In the genomic region with DNA sequence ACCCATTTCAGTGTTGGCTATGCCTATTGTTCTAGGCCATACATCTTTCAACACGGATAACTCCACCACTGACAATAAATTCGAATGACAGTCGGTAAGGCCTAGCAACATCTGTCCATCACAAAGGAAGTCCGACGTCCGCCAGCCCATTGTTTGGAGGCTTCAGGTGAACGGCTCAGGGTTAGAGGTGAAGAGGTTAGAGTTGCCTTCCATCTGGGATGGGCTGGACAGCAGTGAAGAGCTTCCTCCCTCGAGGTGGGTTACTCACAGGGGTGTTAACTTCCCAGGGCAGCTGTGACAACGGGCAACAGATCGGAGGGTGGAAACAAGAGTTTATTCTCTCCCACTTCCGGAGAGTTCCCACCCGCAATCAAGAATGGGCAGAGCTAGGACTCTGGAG, we compare ENCODE assay signal across 26 mouse cellular contexts.
"Had no signal": no experiment of that assay in that cellular context is flagged by ENCODE, and none has a peak within 500 bp of the region (broad histone marks: within the 10 kb centered on the region; RNA-seq: fewer than 3 reads in every experiment).

No protein-coding gene starts in this region.

- ATAC-seq: hindbrain, postnatal 0 days; intestine, embryonic 16.5 days had no signal

- H3K4me2 ChIP-seq: heart, embryonic 11.5 days; heart, embryonic 13.5 days; heart, embryonic 15.5 days; hindbrain, embryonic 13.5 days; hindbrain, embryonic 15.5 days; limb, embryonic 12.5 days; liver, embryonic 11.5 days; liver, embryonic 13.5 days; liver, embryonic 15.5 days had no signal

- H3K27ac ChIP-seq: heart, adult 2 months; heart, embryonic 13.5 days; heart, embryonic 15.5 days; hindbrain, embryonic 13.5 days; hindbrain, embryonic 15.5 days; hindbrain, postnatal 0 days; layer of hippocampus, adult 2 months; left cerebral cortex, adult 2 months; limb, embryonic 10.5 days; limb, embryonic 12.5 days; liver, embryonic 13.5 days; liver, embryonic 15.5 days had no signal

- DNase-seq: gastrocnemius, postnatal 14 days; gastrocnemius, postnatal 36 days; heart, adult 2 months; heart, postnatal 14 days; heart, postnatal 36 days; kidney, adult 11 months; kidney, adult 2 months; kidney, adult 9 months; kidney, postnatal 10 days; kidney, postnatal 25 days; kidney, postnatal 4 days; liver; liver, embryonic 13.5 days had no signal

- H3K9ac ChIP-seq: heart, embryonic 13.5 days; heart, embryonic 15.5 days; hindbrain, embryonic 13.5 days; hindbrain, embryonic 15.5 days; limb, embryonic 12.5 days; liver, embryonic 13.5 days; liver, embryonic 15.5 days had no signal

- H3K9me3 ChIP-seq: heart, embryonic 13.5 days; heart, embryonic 15.5 days; hindbrain, embryonic 13.5 days; hindbrain, embryonic 15.5 days; limb, embryonic 10.5 days; limb, embryonic 12.5 days; liver, embryonic 13.5 days; liver, embryonic 15.5 days had no signal

- H3K27me3 ChIP-seq: heart, embryonic 13.5 days; heart, embryonic 15.5 days; hindbrain, embryonic 13.5 days; hindbrain, embryonic 15.5 days; liver, embryonic 13.5 days; liver, embryonic 15.5 days had no signal

- H3K36me3 ChIP-seq: heart, embryonic 13.5 days; heart, embryonic 15.5 days; hindbrain, embryonic 13.5 days; hindbrain, embryonic 15.5 days; limb, embryonic 12.5 days; liver, embryonic 13.5 days; liver, embryonic 15.5 days had no signal

- H3K4me3 ChIP-seq: heart, adult 2 months; heart, embryonic 13.5 days; heart, embryonic 15.5 days; hindbrain, embryonic 13.5 days; hindbrain, embryonic 15.5 days; layer of hippocampus, adult 2 months; left cerebral cortex, adult 2 months; limb, embryonic 10.5 days; limb, embryonic 12.5 days; liver, embryonic 13.5 days; liver, embryonic 15.5 days had no signal
